Comparison of ENCODE assay signal across 10 mouse cellular contexts in genomic region chr10:9673276-9673675, GRCm38 (mm10). TPM values are rescaled to one million over a fixed set of nuclear protein-coding genes. Genes with fewer than 3 reads are reported as not detected.
DNase-seq lines count a peak whose midpoint lies in the region; ATAC-seq and TF ChIP-seq lines count a peak whose summit lies in the region.
"Had no signal": no experiment of that assay in that cellular context is flagged by ENCODE, and none has a peak within 500 bp of the region (broad histone marks: within the 10 kb centered on the region; RNA-seq: fewer than 3 reads in every experiment).

No protein-coding gene starts in this region.

- no peak overlapping the region for H3K9ac ChIP-seq in kidney, embryonic 15.5 days
- H3K9ac ChIP-seq in embryonic facial prominence, embryonic 11.5 days (replicated peaks; ENCODE audit: low read length), result no peak overlapping the region
- H3K9ac ChIP-seq in forebrain, postnatal 0 days, result no peak overlapping the region
- H3K9ac ChIP-seq in midbrain, embryonic 12.5 days (replicated peaks), result no peak overlapping the region

- H3K27me3 ChIP-seq in kidney, embryonic 15.5 days, result peaks cover 36% of the 10 kb centered on the region
- H3K27me3 ChIP-seq in embryonic facial prominence, embryonic 11.5 days (ENCODE audit: control insufficient read depth, insufficient read depth, low read length), result 0 out of 2 replicates have a peak, but pooled peaks cover 4% of the 10 kb centered on the region
- no peaks in the 10 kb centered on the region for H3K27me3 ChIP-seq in forebrain, postnatal 0 days (ENCODE audit: insufficient read depth, low read length)
- peaks cover 31% of the 10 kb centered on the region for H3K27me3 ChIP-seq in midbrain, embryonic 12.5 days

- intact Hi-C loops in left cerebral cortex, postnatal 10 days (cut with DNase I), result no loop called here

- H3K4me1 ChIP-seq in kidney, embryonic 15.5 days, result peaks cover 28% of the 10 kb centered on the region
- H3K4me1 ChIP-seq in embryonic facial prominence, embryonic 11.5 days (ENCODE audit: control insufficient read depth, insufficient read depth, low read length), result no peaks in the 10 kb centered on the region
- no peaks in the 10 kb centered on the region for H3K4me1 ChIP-seq in forebrain, postnatal 0 days (ENCODE audit: insufficient read depth)
- H3K4me1 ChIP-seq in midbrain, embryonic 12.5 days, result peaks cover 12% of the 10 kb centered on the region

- no peak for ATAC-seq in kidney, embryonic 15.5 days (replicated peaks; ENCODE audit: low FRiP score)
- ATAC-seq in embryonic facial prominence, embryonic 11.5 days (replicated peaks; ENCODE audit: insufficient number of reproducible peaks, low FRiP score, low TSS enrichment, low read depth), result no peak
- no peak for ATAC-seq in forebrain, postnatal 0 days
- ATAC-seq in midbrain, embryonic 12.5 days (ENCODE audit: low FRiP score, low read depth), result no peak

- H3K4me3 ChIP-seq in kidney, embryonic 15.5 days (replicated peaks), result peak overlapping the region; percentile 75; the same call in 1 of the 2 replicates
- H3K4me3 ChIP-seq in embryonic facial prominence, embryonic 11.5 days (ENCODE audit: low read depth, low read length), result peak overlapping the region; percentile 67
- H3K4me3 ChIP-seq in forebrain, postnatal 0 days (ENCODE audit: low read depth, low read length), result peak overlapping the region; percentile 61
- peak overlapping the region; percentile 73 for H3K4me3 ChIP-seq in midbrain, embryonic 12.5 days
- H3K4me3 ChIP-seq: megakaryocyte, embryonic 14.5 days had no signal

- no peak for TF ChIP-seq CTCF in forebrain, postnatal 0 days (IDR thresholded peaks at IDR 0.05; ENCODE audit: low read depth)

- H3K36me3 ChIP-seq in kidney, embryonic 15.5 days, result no peaks in the 10 kb centered on the region
- no peaks in the 10 kb centered on the region for H3K36me3 ChIP-seq in embryonic facial prominence, embryonic 11.5 days (replicated peaks; ENCODE audit: control insufficient read depth, insufficient read depth, low read depth, low read length)
- H3K36me3 ChIP-seq in forebrain, postnatal 0 days (ENCODE audit: insufficient read depth), result no peaks in the 10 kb centered on the region
- no peaks in the 10 kb centered on the region for H3K36me3 ChIP-seq in midbrain, embryonic 12.5 days

- H3K9me3 ChIP-seq in kidney, embryonic 15.5 days (replicated peaks), result no peaks in the 10 kb centered on the region
- no peaks in the 10 kb centered on the region for H3K9me3 ChIP-seq in embryonic facial prominence, embryonic 11.5 days (replicated peaks; ENCODE audit: control insufficient read depth, low read length)
- no peaks in the 10 kb centered on the region for H3K9me3 ChIP-seq in forebrain, postnatal 0 days (ENCODE audit: low read length)
- no peaks in the 10 kb centered on the region for H3K9me3 ChIP-seq in midbrain, embryonic 12.5 days
- H3K9me3 ChIP-seq: megakaryocyte, embryonic 14.5 days had no signal

- H3K4me2 ChIP-seq in kidney, embryonic 15.5 days, result peak overlapping the region; percentile 98
- peak overlapping the region; percentile 0; the same call in 1 of the 2 replicates for H3K4me2 ChIP-seq in embryonic facial prominence, embryonic 11.5 days (ENCODE audit: low read depth, low read length)
- H3K4me2 ChIP-seq in forebrain, postnatal 0 days (ENCODE audit: low read depth), result peak overlapping the region; percentile 99
- peak overlapping the region; percentile 91 for H3K4me2 ChIP-seq in midbrain, embryonic 12.5 days (replicated peaks)

- no peak for DNase-seq in kidney, postnatal 36 days
- no peak for DNase-seq in embryonic facial prominence, embryonic 11.5 days (ENCODE audit: low spot score)
- DNase-seq in forebrain, postnatal 0 days, result no peak
- DNase-seq in left cerebral cortex, postnatal 10 days (ENCODE audit: extremely low spot score in 1 of 2, low spot score in 2 of 2), result no peak
- DNase-seq in spleen, postnatal 10 days (ENCODE audit: low spot score in 2 of 2), result no peak
- no peak for DNase-seq in thymus, postnatal 10 days (ENCODE audit: low spot score in 2 of 2)
- DNase-seq: adrenal gland, postnatal 36 days had no signal

- no peak overlapping the region for H3K27ac ChIP-seq in kidney, embryonic 15.5 days
- H3K27ac ChIP-seq in embryonic facial prominence, embryonic 11.5 days (replicated peaks; ENCODE audit: low read depth, low read length), result no peak overlapping the region
- no peak overlapping the region for H3K27ac ChIP-seq in forebrain, postnatal 0 days (ENCODE audit: low read depth, low read length)
- no peak overlapping the region for H3K27ac ChIP-seq in midbrain, embryonic 12.5 days (replicated peaks)

RNA-seq across cellular contexts. Expression of gene Samd5, which starts 1.7 kb away (rescaled TPM):
- 3.2 and 4.1 TPM in 2 replicates for polyA plus RNA-seq in kidney, embryonic 15.5 days (2015; fragmentation: Nextera tagmentation; extraction: Ambion mirVana)
- 5.9 and 7.8 TPM in 2 replicates for polyA plus RNA-seq in embryonic facial prominence, embryonic 11.5 days (2014; fragmentation: Nextera tagmentation; extraction: Ambion mirVana)
- total RNA-seq in forebrain, postnatal 0 days (2014; rRNA removed), result 9.8 and 12.8 TPM in 2 replicates
- polyA plus RNA-seq in forebrain, postnatal 0 days (2015; fragmentation: Nextera tagmentation; extraction: Ambion mirVana), result 1.9 and 4.1 TPM in 2 replicates
- 9.5 and 9.9 TPM in 2 replicates for polyA plus RNA-seq in midbrain, embryonic 12.5 days (2016; fragmentation: Nextera tagmentation; extraction: Ambion mirVana)
- total RNA-seq in left cerebral cortex, postnatal 10 days (2021), result 10 to 100 TPM; 16.2 to 17.0 TPM

Comparison
In these comparisons a context has a peak if more than half of its experiments do, and no peak if none do; other contexts are left out.
1. H3K4me2 ChIP-seq: peak in every context shown above with its lines; median percentile 99 in forebrain, postnatal 0 days; 98 in kidney, embryonic 15.5 days; 91 in midbrain, embryonic 12.5 days; 0 in embryonic facial prominence, embryonic 11.5 days.